Mouse (Mus musculus): Measurements from ENCODE around the gene Slc25a47. TPM values are rescaled to one million over a fixed set of nuclear protein-coding genes. Genes with fewer than 3 reads are reported as not detected.

Slc25a47 gene
- total and polyA plus RNA-seq, 3 experiments, result 6.5 to 10.5 (median 7.1) TPM

DNA sequence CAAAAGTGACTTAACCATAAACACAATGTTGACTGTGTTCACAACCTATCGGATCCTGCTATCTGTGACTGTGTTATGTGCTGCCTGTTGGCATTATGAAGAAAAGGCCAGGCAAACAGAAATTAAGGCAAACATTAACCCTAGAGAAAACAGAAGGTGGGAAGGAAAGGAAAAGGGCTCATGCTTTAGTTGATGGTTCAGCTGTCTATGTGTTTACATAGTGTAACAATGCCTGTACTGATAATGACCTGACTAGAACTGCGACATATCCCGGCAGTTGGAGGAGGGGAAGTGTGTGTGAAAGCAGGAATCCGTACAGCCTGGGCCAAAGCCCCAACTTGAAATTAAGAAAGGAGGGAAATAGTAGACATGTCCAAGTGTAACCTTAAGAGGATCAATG is 51.2 kb downstream of the Slc25a47 start:
- Histone ChIP-seq H3K4me1 (ENCODE audit: control insufficient read depth, insufficient read depth, low read length) (peaks cover 5% of the 10 kb centered on the region), H3K9ac (ENCODE audit: low read depth, low read length) (no peak overlapping the region), H3K4me3 (no peak overlapping the region), H3K27me3 (ENCODE audit: control insufficient read depth, insufficient read depth, low read length) (no peaks in the 10 kb centered on the region), H3K27ac (no peak overlapping the region), H3K36me3 (ENCODE audit: control insufficient read depth, insufficient read depth, low read length) (peaks cover 15% of the 10 kb centered on the region), H3K79me2 (replicated peaks; ENCODE audit: control insufficient read depth, insufficient read depth, low read length) (no peaks in the 10 kb centered on the region; the same call in 1 of the 2 replicates)
- 70% methylated on average over 4 of the region's 4 CpGs for WGBS
- no peak for DNase-seq
- no peak for TF ChIP-seq CTCF (IDR thresholded peaks at IDR 0.05)
- no peak for TF ChIP-seq POLR2A (IDR thresholded peaks at IDR 0.05; ENCODE audit: insufficient read depth, low read depth, low read length)
- no peak for TF ChIP-seq EP300 (IDR thresholded peaks at IDR 0.05; ENCODE audit: insufficient read depth, low read depth, low read length)
- intact Hi-C loops (cut with DNase I), result loop anchor here (10.0 kb wide), 1 partner anchor 332 kb away; the partner anchor contains the start of gene Evl

DNA sequence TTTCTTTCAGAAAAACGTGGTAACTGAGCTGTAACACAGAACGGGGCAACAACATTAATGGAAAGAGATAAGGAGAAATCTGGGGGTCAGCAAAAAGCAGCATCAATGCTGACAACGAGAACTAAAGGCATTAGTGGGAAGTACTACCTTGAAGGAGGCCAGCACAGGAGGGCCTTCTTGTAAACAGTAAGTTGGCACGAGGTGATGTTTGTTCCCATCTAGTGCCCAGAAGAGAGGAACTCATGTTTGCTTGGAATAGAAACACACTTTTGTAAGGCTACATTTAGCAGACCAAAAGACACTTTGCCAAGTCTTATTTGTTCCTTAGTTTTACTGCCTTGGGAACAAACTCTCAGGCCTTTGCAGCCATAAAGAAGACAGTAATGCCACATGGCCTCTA is 52.8 kb downstream of the Slc25a47 start:
- no peak overlapping the region for H3K9ac ChIP-seq (ENCODE audit: low read depth, low read length)
- no peak overlapping the region for H3K4me3 ChIP-seq
- H3K27ac ChIP-seq, result no peak overlapping the region
- no peak for DNase-seq
- no peak for TF ChIP-seq EP300 (IDR thresholded peaks at IDR 0.05; ENCODE audit: insufficient read depth, low read depth, low read length)
- 61% methylated on average over 4 of the region's 4 CpGs for WGBS
- H3K79me2 ChIP-seq (replicated peaks; ENCODE audit: control insufficient read depth, insufficient read depth, low read length), result no peaks in the 10 kb centered on the region; the same call in 1 of the 2 replicates
- H3K36me3 ChIP-seq (ENCODE audit: control insufficient read depth, insufficient read depth, low read length), result peaks cover 15% of the 10 kb centered on the region
- peaks cover 6% of the 10 kb centered on the region for H3K4me1 ChIP-seq (ENCODE audit: control insufficient read depth, insufficient read depth, low read length)
- no peaks in the 10 kb centered on the region for H3K27me3 ChIP-seq (ENCODE audit: control insufficient read depth, insufficient read depth, low read length)
- intact Hi-C loops (cut with DNase I), result loop anchor here (10.0 kb wide), 1 partner anchor 334 kb away; the partner anchor contains the start of gene Evl

DNA sequence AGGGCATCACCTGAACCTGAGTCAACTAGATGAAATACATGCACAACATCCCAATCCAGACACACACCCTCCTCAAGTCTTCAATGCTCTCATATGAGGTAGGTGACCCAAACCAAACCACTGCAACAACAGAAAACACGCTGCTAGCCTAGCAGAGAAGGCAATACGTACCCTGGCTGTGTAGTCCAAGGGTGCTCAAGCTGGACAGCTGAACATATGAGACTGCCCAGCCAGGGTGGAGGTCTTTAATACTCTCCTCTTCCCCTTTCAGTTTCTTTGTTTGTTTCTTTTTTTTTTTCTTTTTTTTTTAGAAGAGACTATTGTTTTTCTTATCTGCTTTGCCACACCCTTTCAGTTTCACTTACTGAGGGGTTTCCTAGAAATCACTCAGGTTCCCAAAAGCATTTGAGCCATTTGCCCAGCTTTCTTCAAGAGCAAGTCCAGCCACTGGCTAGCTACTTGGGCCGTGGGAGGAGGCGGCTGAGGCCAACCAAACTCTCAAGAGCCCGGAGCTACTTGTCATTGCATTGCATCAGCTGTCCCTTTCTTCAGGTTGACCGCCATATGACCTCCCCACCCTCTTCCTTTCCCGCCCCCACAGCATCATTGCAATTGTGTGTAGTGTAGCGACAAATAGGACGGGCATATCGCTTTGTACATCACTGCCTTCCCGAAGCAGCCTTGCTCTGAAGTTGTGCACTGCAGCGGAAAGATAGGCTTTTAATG is 57.3 kb downstream of the Slc25a47 start, which contains the start of gene Wdr25:
Gene Wdr25, plus strand, starts transcription at position 643 of the 726 bp plus-strand sequence.
- WGBS, result 9% methylated on average over 12 of the region's 12 CpGs
- no peaks in the 10 kb centered on the region for H3K36me3 ChIP-seq (ENCODE audit: control insufficient read depth, insufficient read depth, low read length)
- peak within 1 kb of the TSS; percentile 78 for H3K9ac ChIP-seq (ENCODE audit: low read depth, low read length)
- H3K4me3 ChIP-seq, result peak within 1 kb of the TSS; percentile 74
- TF ChIP-seq CTCF (IDR thresholded peaks at IDR 0.05) (no peak), EP300 (IDR thresholded peaks at IDR 0.05; ENCODE audit: insufficient read depth, low read depth, low read length) (peak; percentile 68; the same call in 1 of the 2 replicates), POLR2A (IDR thresholded peaks at IDR 0.05; ENCODE audit: insufficient read depth, low read depth, low read length) (peak; percentile 60)
- intact Hi-C loops (cut with DNase I), result loop anchor here (5.0 kb wide), 4 partner anchors 61 to 136 kb away; partner anchors contain the start of gene Yy1
- H3K27ac ChIP-seq, result peak within 1 kb of the TSS; percentile 79
- H3K79me2 ChIP-seq (replicated peaks; ENCODE audit: control insufficient read depth, insufficient read depth, low read length), result no peaks in the 10 kb centered on the region
- peak; percentile 41 to 45 for DNase-seq
- H3K4me1 ChIP-seq (ENCODE audit: control insufficient read depth, insufficient read depth, low read length), result peaks cover 3% of the 10 kb centered on the region
- no peaks in the 10 kb centered on the region for H3K27me3 ChIP-seq (ENCODE audit: control insufficient read depth, insufficient read depth, low read length)

DNA sequence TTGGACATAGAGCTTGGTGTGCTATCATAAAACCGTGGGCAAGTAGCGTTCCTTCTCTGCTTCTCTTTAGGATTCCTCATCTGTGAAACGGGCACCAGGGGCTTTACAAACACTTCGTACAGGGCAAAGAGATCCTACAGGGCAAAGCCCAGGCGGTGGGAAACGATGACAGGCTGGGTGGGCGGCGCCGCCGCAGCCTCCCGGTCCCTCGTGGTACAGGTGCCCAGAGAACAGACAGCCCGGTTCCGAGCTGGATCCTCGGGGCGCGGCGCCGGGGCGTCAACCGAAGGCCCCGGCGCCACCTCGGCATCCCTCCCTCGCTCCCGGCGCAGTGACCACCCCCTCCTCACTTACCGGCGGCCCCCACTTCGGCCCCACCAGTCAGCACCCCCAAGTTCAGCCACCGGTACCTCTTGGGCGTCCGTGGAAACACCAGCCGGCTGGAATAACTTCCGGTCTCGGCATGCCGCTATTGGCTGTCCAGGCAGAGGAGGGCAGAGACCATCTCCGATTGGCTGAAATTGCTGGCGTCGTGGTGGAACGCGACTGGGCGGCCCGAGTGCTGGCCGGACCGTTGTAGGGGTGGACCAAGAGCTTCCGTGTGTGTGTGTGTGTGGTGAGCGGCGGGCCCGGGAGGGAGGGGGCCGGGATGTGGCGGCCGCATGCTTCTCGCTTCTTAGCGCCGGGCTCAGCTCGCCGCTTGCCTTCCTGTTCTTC is 58.0 kb downstream of the Slc25a47 start, which contains the start of gene Wars:
Gene Wars, minus strand, starts transcription at position 460 of the 717 bp plus-strand sequence.
- intact Hi-C loops (cut with DNase I), result loop anchor here (5.0 kb wide), 4 partner anchors 62 to 137 kb away; partner anchors contain the start of gene Yy1
- peak; percentile 94 to 96 for DNase-seq
- H3K9ac ChIP-seq (ENCODE audit: low read depth, low read length), result peak within 1 kb of the TSS; percentile 78
- under 1% methylated on average over 58 of the region's 58 CpGs for WGBS
- no peaks in the 10 kb centered on the region for H3K27me3 ChIP-seq (ENCODE audit: control insufficient read depth, insufficient read depth, low read length)
- H3K79me2 ChIP-seq (replicated peaks; ENCODE audit: control insufficient read depth, insufficient read depth, low read length), result no peaks in the 10 kb centered on the region
- H3K36me3 ChIP-seq (ENCODE audit: control insufficient read depth, insufficient read depth, low read length), result no peaks in the 10 kb centered on the region
- H3K4me3 ChIP-seq, result peak within 1 kb of the TSS; percentile 74
- peak within 1 kb of the TSS; percentile 79 for H3K27ac ChIP-seq
- H3K4me1 ChIP-seq (ENCODE audit: control insufficient read depth, insufficient read depth, low read length), result peaks cover 3% of the 10 kb centered on the region
- TF ChIP-seq EP300 (IDR thresholded peaks at IDR 0.05; ENCODE audit: insufficient read depth, low read depth, low read length), result peak; percentile 59; the same call in 1 of the 2 replicates
- peak; percentile 75 for TF ChIP-seq POLR2A (IDR thresholded peaks at IDR 0.05; ENCODE audit: insufficient read depth, low read depth, low read length)
- TF ChIP-seq CTCF (IDR thresholded peaks at IDR 0.05), result no peak

DNA sequence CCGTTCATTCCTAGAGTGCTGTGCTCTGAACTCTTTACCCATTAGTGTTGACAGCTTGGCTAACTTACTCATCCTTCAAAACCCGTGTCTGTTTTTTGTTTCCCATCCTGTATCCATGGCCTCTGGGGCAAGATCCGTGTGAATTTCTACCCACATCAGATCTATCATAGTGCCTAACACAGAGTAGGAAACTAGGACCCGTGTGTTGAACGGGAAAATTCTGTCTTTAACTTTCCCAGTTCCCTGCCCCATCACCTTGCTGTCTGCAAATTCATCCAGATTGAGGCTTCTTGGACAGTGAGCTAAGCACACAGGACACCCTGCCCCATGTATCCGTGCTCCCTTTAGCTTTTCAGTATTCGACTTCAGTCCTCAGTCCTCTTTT is 58.6 kb downstream of the Slc25a47 start:
- H3K27me3 ChIP-seq (ENCODE audit: control insufficient read depth, insufficient read depth, low read length), result no peaks in the 10 kb centered on the region
- H3K27ac ChIP-seq, result peak overlapping the region; percentile 79
- no peak for DNase-seq
- no peaks in the 10 kb centered on the region for H3K79me2 ChIP-seq (replicated peaks; ENCODE audit: control insufficient read depth, insufficient read depth, low read length)
- peak overlapping the region; percentile 74 for H3K4me3 ChIP-seq
- H3K4me1 ChIP-seq (ENCODE audit: control insufficient read depth, insufficient read depth, low read length), result peaks cover 2% of the 10 kb centered on the region
- H3K9ac ChIP-seq (ENCODE audit: low read depth, low read length), result peak overlapping the region; percentile 77
- TF ChIP-seq POLR2A (IDR thresholded peaks at IDR 0.05; ENCODE audit: insufficient read depth, low read depth, low read length), result no peak
- no peak for TF ChIP-seq EP300 (IDR thresholded peaks at IDR 0.05; ENCODE audit: insufficient read depth, low read depth, low read length)
- TF ChIP-seq CTCF (IDR thresholded peaks at IDR 0.05), result no peak
- 2% methylated on average over 7 of the region's 7 CpGs for WGBS
- H3K36me3 ChIP-seq (ENCODE audit: control insufficient read depth, insufficient read depth, low read length), result no peaks in the 10 kb centered on the region
- intact Hi-C loops (cut with DNase I), result loop anchor here (5.0 kb wide), 4 partner anchors 62 to 137 kb away; partner anchors contain the start of gene Yy1

Data from heart, adult 2 months (tissue).